Mouse (Mus musculus) CH12.LX (cell line): ENCODE results near the gene Pacs1. TPM values are rescaled to one million over a fixed set of nuclear protein-coding genes. Genes with fewer than 3 reads are reported as not detected.

Experiments
- DNase-seq: peaks from one replicate; pipeline ENCODE4 v3.0.0-alpha.2; 2013; ENCODE audit errors: extremely low read depth
- H3K27ac ChIP-seq: 2 replicates; pipeline ENCODE4 v1.5.1; 2012; ENCODE audit warnings: low read depth, mild to moderate bottlenecking, control low read depth, moderate library complexity; ENCODE audit not compliant: insufficient read depth
- H3K27me3 ChIP-seq: replicated peaks from 2 replicates; pipeline ENCODE3; 2012; ENCODE audit warnings: inconsistent platforms
- H3K36me3 ChIP-seq, 2 experiments: replicated peaks in 1 of 2; 2 replicates each; pipeline versions ENCODE3 to v1.6.1; 2012; ENCODE audit warnings: inconsistent platforms in 1 of 2, low read length in 1 of 2, mild to moderate bottlenecking in 1 of 2, mixed read lengths in 1 of 2, moderate library complexity in 1 of 2; ENCODE audit not compliant: control insufficient read depth in 1 of 2, insufficient read depth in 1 of 2
- H3K4me1 ChIP-seq, 2 experiments: 2 replicates each; pipeline ENCODE4 v1.6.1; 2012; ENCODE audit warnings: inconsistent platforms in 1 of 2, moderate library complexity in 1 of 2; ENCODE audit not compliant: insufficient read depth in 2 of 2, control insufficient read depth in 1 of 2
- H3K4me2 ChIP-seq: 2 replicates; pipeline ENCODE4 v1.6.1; 2012; ENCODE audit warnings: low read depth, mild to moderate bottlenecking, control low read depth; ENCODE audit not compliant: poor library complexity, insufficient read depth, severe bottlenecking
- H3K4me3 ChIP-seq, 3 experiments: fragments of 150-350 bp in 1 of 3; sonication (generic) in 1 of 3; replicated peaks in 1 of 3; 2 replicates each; pipeline versions ENCODE3 to v1.5.1; 2011 to 2012; ENCODE audit warnings: low read depth in 2 of 3, low read length in 2 of 3, mild to moderate bottlenecking in 2 of 3, moderate library complexity in 2 of 3, control low read depth in 1 of 3, improper control_type of control experiment in 1 of 3, inconsistent platforms in 1 of 3, mixed read lengths in 1 of 3; ENCODE audit not compliant: poor library complexity in 1 of 3
- H3K79me2 ChIP-seq: replicated peaks from 2 replicates; pipeline ENCODE4 v1.6.1; 2012; ENCODE audit warnings: mild to moderate bottlenecking, moderate library complexity; ENCODE audit not compliant: control insufficient read depth, poor library complexity, insufficient read depth, severe bottlenecking; ENCODE audit errors: extremely low read depth
- H3K9ac ChIP-seq: 2 replicates; pipeline ENCODE4 v1.6.1; 2012; ENCODE audit warnings: low read depth, mild to moderate bottlenecking, control low read depth, moderate library complexity; ENCODE audit not compliant: insufficient read depth
- H3K9me3 ChIP-seq: replicated peaks from 2 replicates; pipeline ENCODE3; 2012; ENCODE audit warnings: low read length, inconsistent platforms, mixed read lengths
- CHD1 ChIP-seq: IDR thresholded peaks from 2 replicates; pipeline ENCODE4 v1.6.1; 2012; ENCODE audit warnings: low read depth, low read length, improper control_type of control experiment, inconsistent platforms
- CTCF ChIP-seq, 2 experiments: IDR thresholded peaks in 1 of 2; conservative IDR thresholded peaks in 1 of 2; 2 replicates each; pipeline ENCODE4 v1.5.1; 2011 to 2012; ENCODE audit warnings: low read depth in 2 of 2, low read length in 2 of 2, improper control_type of control experiment in 1 of 2, inconsistent platforms in 1 of 2, mild to moderate bottlenecking in 1 of 2, moderate library complexity in 1 of 2
- E2F4 ChIP-seq: IDR thresholded peaks from 2 replicates; pipeline ENCODE4 v1.6.1; 2011; ENCODE audit warnings: low read depth, low read length, improper control_type of control experiment; ENCODE audit not compliant: insufficient replicate concordance
- ETS1 ChIP-seq: conservative IDR thresholded peaks from 2 replicates; pipeline ENCODE4 v1.6.1; 2012; ENCODE audit warnings: low read depth, mild to moderate bottlenecking, inconsistent platforms, low read length, improper control_type of control experiment, moderate library complexity
- GABPA ChIP-seq: IDR thresholded peaks from 2 replicates; pipeline ENCODE4 v1.6.1; 2012; ENCODE audit warnings: low read depth, low read length, improper control_type of control experiment, inconsistent platforms; ENCODE audit not compliant: insufficient replicate concordance
- HCFC1 ChIP-seq: IDR thresholded peaks from 2 replicates; pipeline ENCODE4 v1.6.1; 2012; ENCODE audit warnings: low read depth, mild to moderate bottlenecking, inconsistent platforms, low read length, improper control_type of control experiment
- JUN ChIP-seq: IDR thresholded peaks from 2 replicates; pipeline ENCODE4 v1.6.1; 2011; ENCODE audit warnings: low read depth, mild to moderate bottlenecking, low read length, improper control_type of control experiment, moderate library complexity; ENCODE audit not compliant: insufficient read depth
- JUND ChIP-seq: conservative IDR thresholded peaks from 2 replicates; pipeline ENCODE4 v1.6.1; 2011; ENCODE audit warnings: low read depth, low read length, improper control_type of control experiment
- MEF2A ChIP-seq: IDR thresholded peaks from 2 replicates; pipeline ENCODE4 v1.6.1; 2014; ENCODE audit warnings: low read depth, mild to moderate bottlenecking, inconsistent platforms, low read length, improper control_type of control experiment, borderline replicate concordance
- MYC ChIP-seq: IDR thresholded peaks from 2 replicates; pipeline ENCODE4 v1.6.1; 2011; ENCODE audit warnings: low read depth, mild to moderate bottlenecking, improper control_type of control experiment, low read length
- NRF1 ChIP-seq: IDR thresholded peaks from 2 replicates; pipeline ENCODE4 v1.6.1; 2014; ENCODE audit warnings: low read depth, mild to moderate bottlenecking, inconsistent platforms, low read length, improper control_type of control experiment, moderate library complexity
- POLR2AphosphoS2 ChIP-seq: IDR thresholded peaks from 2 replicates; pipeline ENCODE4 v1.6.1; 2011; ENCODE audit warnings: low read depth, low read length, improper control_type of control experiment
- RAD21 ChIP-seq: IDR thresholded peaks from 2 replicates; pipeline ENCODE4 v1.6.1; 2011; ENCODE audit warnings: low read depth, mild to moderate bottlenecking, low read length, improper control_type of control experiment, moderate library complexity
- SMC3 ChIP-seq: IDR thresholded peaks from 2 replicates; pipeline ENCODE4 v1.6.1; 2011; ENCODE audit warnings: low read depth, low read length, improper control_type of control experiment
- TCF12 ChIP-seq: IDR thresholded peaks from 2 replicates; pipeline ENCODE4 v1.6.1; 2014; ENCODE audit warnings: low read depth, mild to moderate bottlenecking, inconsistent platforms, low read length, improper control_type of control experiment
- UBTF ChIP-seq: IDR thresholded peaks from 2 replicates; pipeline ENCODE4 v1.6.1; 2012; ENCODE audit warnings: low read depth, mild to moderate bottlenecking, inconsistent platforms, low read length, improper control_type of control experiment, moderate library complexity
- USF1 ChIP-seq: IDR thresholded peaks from 2 replicates; pipeline ENCODE4 v1.6.1; 2014; ENCODE audit warnings: low read depth, mild to moderate bottlenecking, inconsistent platforms, low read length, improper control_type of control experiment
- USF2 ChIP-seq: conservative IDR thresholded peaks from 2 replicates; pipeline ENCODE4 v1.6.1; 2011; ENCODE audit warnings: low read depth, low read length, improper control_type of control experiment
- ZC3H11A ChIP-seq: IDR thresholded peaks from 2 replicates; pipeline ENCODE4 v1.6.1; 2012; ENCODE audit warnings: low read depth, mild to moderate bottlenecking, inconsistent platforms, low read length, improper control_type of control experiment
- ZMIZ1 ChIP-seq: IDR thresholded peaks from 2 replicates; pipeline ENCODE4 v1.6.1; 2012; ENCODE audit warnings: low read depth, mild to moderate bottlenecking, inconsistent platforms, low read length, improper control_type of control experiment
- dilution Hi-C: fragments of 300-500 bp; cut with MboI; formaldehyde crosslinking; loops from 2 replicates; pipeline ENCODE4 v1.14.3; 2020; ENCODE audit warnings: low sequenced_read_pairs; ENCODE audit not compliant: extremely low pct_unique_long_range_greater_than_20kb, extremely low pct_ligation_motif_present
- in situ Hi-C: fragments of 300-500 bp; cut with MboI; formaldehyde crosslinking; loops from 3 replicates; pipeline ENCODE4 v1.14.3; 2019; ENCODE audit warnings: low sequenced_read_pairs, low pct_ligation_motif_present, low pct_unique_long_range_greater_than_20kb, mixed read lengths
- polyA plus RNA-seq: library from polyadenylated mRNA; unstranded; fragments of >175 nt; gene quantifications from 2 replicates; pipeline ENCODE4 v1.2.1, GENCODE M21; 2012; ENCODE audit warnings: low read depth; ENCODE audit not compliant: insufficient read length
- total RNA-seq, 2 experiments: library from RNA; depleted of rRNA; stranded (reverse); fragments of 300-350 nt in 1 of 2; fragments of >200 nt in 1 of 2; gene quantifications; 2 replicates each; pipeline ENCODE4 v1.2.3; 2012 to 2014

The Pacs1 gene
- total and polyA plus RNA-seq, 3 experiments = 2.4 to 14.4 (median 10.1) TPM

GRCm38 (mm10) chr19:5306968-5307734 is 34.2 kb upstream of the Pacs1 start:
- H3K27me3 ChIP-seq = peaks cover 20% of the 10 kb centered on the region
- no peak overlapping the region for H3K4me3 ChIP-seq
- no peak overlapping the region for H3K27ac ChIP-seq
- no peak for DNase-seq
- dilution Hi-C loops (no loop called here), in situ Hi-C loops (no loop called here)
- peaks cover 12% of the 10 kb centered on the region for H3K9me3 ChIP-seq
- no peak for TF ChIP-seq USF1
- TF ChIP-seq ZC3H11A = no peak
- no peak for TF ChIP-seq CHD1
- TF ChIP-seq TCF12 = no peak
- TF ChIP-seq MEF2A = no peak
- TF ChIP-seq ZMIZ1 = no peak
- no peak for TF ChIP-seq ETS1
- TF ChIP-seq JUND = no peak
- TF ChIP-seq JUN = no peak
- no peak for TF ChIP-seq E2F4
- TF ChIP-seq HCFC1 = no peak
- no peak for TF ChIP-seq POLR2AphosphoS2
- TF ChIP-seq USF2 = no peak
- no peak for TF ChIP-seq CTCF (conservative IDR thresholded peaks at IDR 0.05 in 1 of 2, IDR thresholded peaks at IDR 0.05 in 1 of 2; ENCODE audit: low read depth in 2 of 2, low read length in 2 of 2)
- TF ChIP-seq NRF1 = no peak
- no peak overlapping the region for H3K9ac ChIP-seq
- H3K4me1 ChIP-seq = peaks cover 0 to 6% of the 10 kb centered on the region in 2 experiments; a peak in 2 of 4 replicates
- H3K36me3 ChIP-seq = no peaks in the 10 kb centered on the region
- no peak overlapping the region for H3K4me2 ChIP-seq
- H3K79me2 ChIP-seq = no peaks in the 10 kb centered on the region

- dilution Hi-C loops = no loop called here
- H3K79me2 ChIP-seq = no peaks in the 10 kb centered on the region
- no peaks in the 10 kb centered on the region for H3K36me3 ChIP-seq
- H3K4me1 ChIP-seq = peaks cover 0 to 7% of the 10 kb centered on the region in 2 experiments; a peak in 2 of 4 replicates
- peaks cover 12% of the 10 kb centered on the region for H3K9me3 ChIP-seq
- TF ChIP-seq CHD1 = no peak
- no peak for TF ChIP-seq JUN
- TF ChIP-seq RAD21 = peak; percentile 23
- TF ChIP-seq CTCF (conservative IDR thresholded peaks at IDR 0.05 in 1 of 2, IDR thresholded peaks at IDR 0.05 in 1 of 2; ENCODE audit: low read depth in 2 of 2, low read length in 2 of 2) = peak in 1 of 2 experiments; percentile 48; a peak in 2 of 4 replicates
- no peak for TF ChIP-seq GABPA
- TF ChIP-seq SMC3 = peak; percentile 27; the same call in 1 of the 2 replicates
- TF ChIP-seq UBTF = no peak
- TF ChIP-seq MYC = no peak
- no peak for TF ChIP-seq HCFC1
- H3K27ac ChIP-seq = no peak overlapping the region
- in situ Hi-C loops = no loop called here
- peaks cover 15% of the 10 kb centered on the region for H3K27me3 ChIP-seq
- no peak overlapping the region for H3K4me3 ChIP-seq
- H3K9ac ChIP-seq = no peak overlapping the region
- no peak overlapping the region for H3K4me2 ChIP-seq
- DNase-seq = no peak
Measured at GRCm38 (mm10) chr19:5306279-5306678, 33.4 kb upstream of the Pacs1 start.
